Mouse (Mus musculus) CH12.LX (cell line): ENCODE measurements around the gene Hlcs.

Experiments
- CTCF ChIP-seq, 2 experiments: IDR thresholded peaks in 1 of 2; conservative IDR thresholded peaks in 1 of 2; 2 replicates each; pipeline ENCODE4 v1.5.1; 2011 to 2012; ENCODE audit warnings: low read depth in 2 of 2, low read length in 2 of 2, improper control_type of control experiment in 1 of 2, inconsistent platforms in 1 of 2, mild to moderate bottlenecking in 1 of 2, moderate library complexity in 1 of 2
- JUND ChIP-seq: conservative IDR thresholded peaks from 2 replicates; pipeline ENCODE4 v1.6.1; 2011; ENCODE audit warnings: low read depth, low read length, improper control_type of control experiment
- ZNF384 ChIP-seq: IDR thresholded peaks from 2 replicates; pipeline ENCODE4 v1.6.1; 2012; ENCODE audit warnings: low read depth, low read length, improper control_type of control experiment, inconsistent platforms

DNA sequence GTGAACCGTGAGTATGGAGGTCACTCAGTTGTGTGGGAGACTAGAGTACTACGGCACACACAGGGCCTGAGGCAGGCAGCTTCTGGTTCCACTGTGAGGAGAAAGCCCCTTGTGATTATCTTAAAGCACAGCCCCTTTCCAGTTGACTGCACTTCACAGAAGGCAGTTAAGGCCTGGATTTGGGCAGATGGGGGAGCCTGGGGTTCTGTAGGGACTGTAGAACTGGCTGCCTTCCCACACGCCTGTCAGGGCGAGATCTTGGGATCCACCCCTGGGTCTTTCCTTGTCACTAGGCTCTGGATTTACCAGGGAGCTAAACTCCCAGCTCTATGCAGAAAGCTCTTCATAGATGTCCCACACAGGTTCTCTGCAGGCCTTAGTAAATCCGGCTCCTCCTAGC is 17.1 kb upstream of the Hlcs start:
- TF ChIP-seq CTCF (conservative IDR thresholded peaks at IDR 0.05 in 1 of 2, IDR thresholded peaks at IDR 0.05 in 1 of 2; ENCODE audit: low read depth in 2 of 2, low read length in 2 of 2), result no peak
- no peak for TF ChIP-seq ZNF384
- no peak for TF ChIP-seq JUND
